17 mouse cellular contexts compared by ENCODE assay signal in genomic region chr10:105200092-105200491, GRCm38 (mm10).
DNase-seq lines count a peak whose midpoint lies in the region; ATAC-seq and TF ChIP-seq lines count a peak whose summit lies in the region.
"Had no signal": no experiment of that assay in that cellular context is flagged by ENCODE, and none has a peak within 500 bp of the region (broad histone marks: within the 10 kb centered on the region; RNA-seq: fewer than 3 reads in every experiment).

No protein-coding gene starts in this region.

- H3K4me3 ChIP-seq in stomach, embryonic 14.5 days (ENCODE audit: low read depth, low read length), result no peak overlapping the region
- H3K4me3 ChIP-seq in stomach, postnatal 0 days (ENCODE audit: low read depth, low read length), result no peak overlapping the region
- H3K4me3 ChIP-seq in hindbrain, embryonic 11.5 days (ENCODE audit: low read depth, low read length), result no peak overlapping the region
- no peak overlapping the region for H3K4me3 ChIP-seq in midbrain, embryonic 14.5 days (replicated peaks; ENCODE audit: low read depth, low read length)
- no peak overlapping the region for H3K4me3 ChIP-seq in intestine, embryonic 16.5 days (ENCODE audit: low read length)
- H3K4me3 ChIP-seq: heart, embryonic 13.5 days; limb, embryonic 12.5 days; myocyte had no signal

- no peak overlapping the region for H3K4me2 ChIP-seq in stomach, embryonic 14.5 days (replicated peaks; ENCODE audit: low read depth, low read length)
- no peak overlapping the region for H3K4me2 ChIP-seq in stomach, postnatal 0 days (replicated peaks; ENCODE audit: low read depth)
- no peak overlapping the region for H3K4me2 ChIP-seq in hindbrain, embryonic 11.5 days (replicated peaks; ENCODE audit: low read depth, low read length)
- no peak overlapping the region for H3K4me2 ChIP-seq in midbrain, embryonic 14.5 days (ENCODE audit: low read length)
- no peak overlapping the region for H3K4me2 ChIP-seq in intestine, embryonic 16.5 days (ENCODE audit: low read depth, low read length)
- H3K4me2 ChIP-seq: heart, embryonic 13.5 days; limb, embryonic 12.5 days had no signal

- no peak for TF ChIP-seq CTCF in stomach, postnatal 0 days (IDR thresholded peaks at IDR 0.05; ENCODE audit: low read depth)

- H3K27me3 ChIP-seq in stomach, embryonic 14.5 days (ENCODE audit: control insufficient read depth, insufficient read depth, low read length), result no peaks in the 10 kb centered on the region
- no peaks in the 10 kb centered on the region for H3K27me3 ChIP-seq in stomach, postnatal 0 days (ENCODE audit: control insufficient read depth, insufficient read depth, low read length)
- H3K27me3 ChIP-seq in hindbrain, embryonic 11.5 days (ENCODE audit: control insufficient read depth, insufficient read depth, low read length), result no peaks in the 10 kb centered on the region
- no peaks in the 10 kb centered on the region for H3K27me3 ChIP-seq in midbrain, embryonic 14.5 days (ENCODE audit: control insufficient read depth, insufficient read depth, low read length)
- H3K27me3 ChIP-seq in intestine, embryonic 16.5 days (replicated peaks; ENCODE audit: control insufficient read depth, insufficient read depth, low read length), result no peaks in the 10 kb centered on the region
- H3K27me3 ChIP-seq: heart, embryonic 13.5 days; limb, embryonic 12.5 days had no signal

- H3K9ac ChIP-seq in stomach, embryonic 14.5 days (replicated peaks; ENCODE audit: low read depth, low read length), result no peak overlapping the region
- no peak overlapping the region for H3K9ac ChIP-seq in stomach, postnatal 0 days (ENCODE audit: low read length)
- no peak overlapping the region for H3K9ac ChIP-seq in hindbrain, embryonic 11.5 days (ENCODE audit: low read depth, low read length)
- no peak overlapping the region for H3K9ac ChIP-seq in midbrain, embryonic 14.5 days (replicated peaks; ENCODE audit: low read length)
- no peak overlapping the region for H3K9ac ChIP-seq in intestine, embryonic 16.5 days (ENCODE audit: low read depth, low read length)
- H3K9ac ChIP-seq: heart, embryonic 13.5 days; limb, embryonic 12.5 days had no signal

- H3K4me1 ChIP-seq in stomach, embryonic 14.5 days (ENCODE audit: control insufficient read depth, insufficient read depth, low read length), result no peaks in the 10 kb centered on the region
- no peaks in the 10 kb centered on the region for H3K4me1 ChIP-seq in stomach, postnatal 0 days (replicated peaks; ENCODE audit: control insufficient read depth, insufficient read depth)
- no peaks in the 10 kb centered on the region for H3K4me1 ChIP-seq in hindbrain, embryonic 11.5 days (replicated peaks; ENCODE audit: control insufficient read depth, insufficient read depth, low read length)
- peaks cover 18% of the 10 kb centered on the region; the same call in 1 of the 2 replicates for H3K4me1 ChIP-seq in midbrain, embryonic 14.5 days (ENCODE audit: control insufficient read depth, insufficient read depth, low read length)
- H3K4me1 ChIP-seq in intestine, embryonic 16.5 days (ENCODE audit: control insufficient read depth, insufficient read depth, low read length), result no peaks in the 10 kb centered on the region
- H3K4me1 ChIP-seq: heart, embryonic 13.5 days; limb, embryonic 12.5 days had no signal

- no peaks in the 10 kb centered on the region for H3K36me3 ChIP-seq in stomach, embryonic 14.5 days (ENCODE audit: control insufficient read depth, insufficient read depth, low read length)
- H3K36me3 ChIP-seq in stomach, postnatal 0 days (ENCODE audit: control insufficient read depth, insufficient read depth, low read length), result no peaks in the 10 kb centered on the region
- H3K36me3 ChIP-seq in hindbrain, embryonic 11.5 days (ENCODE audit: control insufficient read depth, insufficient read depth, low read length), result no peaks in the 10 kb centered on the region
- H3K36me3 ChIP-seq in midbrain, embryonic 14.5 days (ENCODE audit: control insufficient read depth, insufficient read depth, low read length), result no peaks in the 10 kb centered on the region
- no peaks in the 10 kb centered on the region for H3K36me3 ChIP-seq in intestine, embryonic 16.5 days (ENCODE audit: control insufficient read depth, insufficient read depth, low read length)
- H3K36me3 ChIP-seq: G1E; heart, embryonic 13.5 days; limb, embryonic 12.5 days had no signal

- no peak for TF ChIP-seq EP300 in stomach, postnatal 0 days (optimal IDR thresholded peaks at IDR 0.05)

- ATAC-seq in stomach, embryonic 14.5 days (ENCODE audit: insufficient number of reproducible peaks, insufficient read depth, low FRiP score, low read depth), result no peak
- ATAC-seq in stomach, postnatal 0 days (ENCODE audit: low FRiP score, low TSS enrichment), result no peak
- peak; percentile 93 for ATAC-seq in hindbrain, embryonic 11.5 days (ENCODE audit: low FRiP score)
- ATAC-seq in midbrain, embryonic 14.5 days (ENCODE audit: low FRiP score, low TSS enrichment), result peak; percentile 61; the same call in 1 of the 2 replicates
- ATAC-seq in intestine, embryonic 16.5 days, result no peak

- peak overlapping the region; percentile 4; the same call in 1 of the 2 replicates for H3K27ac ChIP-seq in stomach, embryonic 14.5 days (ENCODE audit: low read length)
- no peak overlapping the region for H3K27ac ChIP-seq in stomach, postnatal 0 days (replicated peaks)
- H3K27ac ChIP-seq in hindbrain, embryonic 11.5 days (ENCODE audit: low read depth, low read length), result peak overlapping the region; percentile 79
- H3K27ac ChIP-seq in midbrain, embryonic 14.5 days (replicated peaks; ENCODE audit: low read depth, low read length), result 0 out of 2 replicates have a peak overlapping the region, but pooled peaks have one; percentile 39
- H3K27ac ChIP-seq in intestine, embryonic 16.5 days (ENCODE audit: low read length), result no peak overlapping the region
- H3K27ac ChIP-seq: heart, embryonic 13.5 days; kidney, postnatal 0 days; limb, embryonic 12.5 days had no signal

- 52% methylated on average over 4 of the region's 4 CpGs for WGBS in stomach, embryonic 14.5 days
- 61% methylated on average over 4 of the region's 4 CpGs for WGBS in stomach, postnatal 0 days
- WGBS in hindbrain, embryonic 11.5 days, result 28% methylated on average over 4 of the region's 4 CpGs
- WGBS in midbrain, embryonic 14.5 days, result 5% methylated on average over 4 of the region's 4 CpGs
- WGBS in intestine, embryonic 16.5 days, result 68% methylated on average over 4 of the region's 4 CpGs

- no peak for DNase-seq in stomach, postnatal 0 days (ENCODE audit: low spot score)
- DNase-seq in hindbrain, embryonic 11.5 days (ENCODE audit: low spot score), result peak; percentile 58
- peak; percentile 45 for DNase-seq in midbrain, embryonic 14.5 days
- DNase-seq in urinary bladder, postnatal 4 days (ENCODE audit: low spot score in 2 of 2), result no peak
- DNase-seq in urinary bladder, adult 18-20 months (ENCODE audit: low spot score in 2 of 2), result no peak
- DNase-seq in layer of hippocampus, adult 8-10 months (ENCODE audit: low spot score in 2 of 2), result no peak
- DNase-seq: cerebellum, postnatal 14 days; gastrocnemius, postnatal 14 days; lung, postnatal 4 days; right cerebral cortex, adult 18-20 months had no signal

- no peaks in the 10 kb centered on the region for H3K9me3 ChIP-seq in stomach, embryonic 14.5 days (ENCODE audit: control insufficient read depth, low read depth, low read length)
- H3K9me3 ChIP-seq in stomach, postnatal 0 days (ENCODE audit: control insufficient read depth, low read length), result no peaks in the 10 kb centered on the region
- H3K9me3 ChIP-seq in hindbrain, embryonic 11.5 days (ENCODE audit: control insufficient read depth, low read length), result no peaks in the 10 kb centered on the region
- no peaks in the 10 kb centered on the region for H3K9me3 ChIP-seq in midbrain, embryonic 14.5 days (ENCODE audit: control insufficient read depth, low read length)
- no peaks in the 10 kb centered on the region for H3K9me3 ChIP-seq in intestine, embryonic 16.5 days (ENCODE audit: control insufficient read depth, low read length)
- H3K9me3 ChIP-seq: G1E; heart, embryonic 13.5 days; limb, embryonic 12.5 days had no signal

Comparison
In these comparisons a context has a peak if more than half of its experiments do, and no peak if none do; other contexts are left out.
1. H3K27ac ChIP-seq: peak in stomach, embryonic 14.5 days (single experiment), hindbrain, embryonic 11.5 days (single experiment) and midbrain, embryonic 14.5 days (single experiment); none in stomach, postnatal 0 days (single experiment) and intestine, embryonic 16.5 days (single experiment).
2. ATAC-seq: peak in hindbrain, embryonic 11.5 days (single experiment) and midbrain, embryonic 14.5 days (single experiment); none in stomach, embryonic 14.5 days (single experiment), stomach, postnatal 0 days (single experiment) and intestine, embryonic 16.5 days (single experiment).
3. DNase-seq: peak in hindbrain, embryonic 11.5 days (single experiment) and midbrain, embryonic 14.5 days (single experiment); none in stomach, postnatal 0 days (single experiment), urinary bladder, postnatal 4 days (0 of 2), urinary bladder, adult 18-20 months (0 of 2) and layer of hippocampus, adult 8-10 months (0 of 2).